In the genomic region with DNA sequence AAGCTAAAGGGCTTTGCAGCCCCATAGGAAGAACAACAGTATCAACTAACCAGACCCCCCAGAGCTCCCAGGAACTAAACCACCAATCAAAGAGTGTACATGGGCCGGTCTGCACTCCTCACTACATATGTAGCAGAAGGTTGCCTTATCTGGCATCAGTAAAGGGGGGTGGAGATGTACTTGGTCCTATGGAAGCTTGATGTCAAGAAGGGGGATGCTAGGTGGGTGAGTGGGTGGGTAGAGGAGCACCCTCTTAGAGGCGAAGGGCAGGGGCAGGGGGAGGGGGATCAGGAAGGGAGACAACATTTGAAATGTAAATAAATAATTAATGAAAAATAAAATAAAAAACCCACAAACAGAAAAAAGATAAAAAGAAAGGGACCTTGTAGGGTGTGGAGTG, we compare ENCODE assay signal across 25 mouse cellular contexts.
"Had no signal": no experiment of that assay in that cellular context is flagged by ENCODE, and none has a peak within 500 bp of the region (broad histone marks: within the 10 kb centered on the region; RNA-seq: fewer than 3 reads in every experiment).

No protein-coding gene starts in this region.

- H3K36me3 ChIP-seq: intestine, embryonic 15.5 days had no signal

- H3K9me3 ChIP-seq: heart, embryonic 10.5 days; heart, embryonic 12.5 days; hindbrain, embryonic 10.5 days; intestine, embryonic 15.5 days; limb, embryonic 10.5 days; limb, embryonic 12.5 days had no signal

- H3K4me3 ChIP-seq: gastrocnemius, adult 2 months; heart, adult 2 months; heart, embryonic 10.5 days; heart, embryonic 12.5 days; hindbrain, embryonic 10.5 days; intestine, embryonic 15.5 days; layer of hippocampus, adult 2 months; left cerebral cortex, adult 2 months; limb, embryonic 10.5 days; limb, embryonic 12.5 days had no signal

- ATAC-seq: hindbrain, embryonic 16.5 days; inflammation-experienced regulatory T-cells, adult 6 months; intestine, embryonic 15.5 days; intestine, postnatal 0 days had no signal

- H3K27ac ChIP-seq: gastrocnemius, adult 2 months; heart, adult 2 months; heart, embryonic 10.5 days; hindbrain, embryonic 10.5 days; hindbrain, embryonic 14.5 days; intestine, embryonic 15.5 days; left cerebral cortex, adult 2 months; limb, embryonic 10.5 days; limb, embryonic 12.5 days had no signal

- H3K4me1 ChIP-seq: heart, embryonic 10.5 days; hindbrain, embryonic 10.5 days; intestine, embryonic 15.5 days; limb, embryonic 12.5 days had no signal

- H3K9ac ChIP-seq: heart, embryonic 12.5 days; hindbrain, embryonic 14.5 days; intestine, embryonic 15.5 days; limb, embryonic 12.5 days had no signal

- H3K27me3 ChIP-seq: heart, embryonic 12.5 days; intestine, embryonic 15.5 days; limb, embryonic 12.5 days had no signal

- DNase-seq: gastrocnemius, adult 2 months; gastrocnemius, postnatal 10 days; gastrocnemius, postnatal 25 days; heart, adult 2 months; heart, postnatal 10 days; heart, postnatal 4 days; kidney, adult 18-20 months; kidney, adult 8-10 months; kidney, postnatal 10 days; kidney, postnatal 25 days; kidney, postnatal 4 days; liver had no signal

- H3K4me2 ChIP-seq: heart, embryonic 12.5 days; hindbrain, embryonic 14.5 days; intestine, embryonic 15.5 days; limb, embryonic 12.5 days; liver, embryonic 11.5 days had no signal
